Mouse (Mus musculus): ENCODE data around the gene AC161166.1. TPM values are rescaled to one million over a fixed set of nuclear protein-coding genes. Genes with fewer than 3 reads are reported as not detected.

AC161166.1 gene
- total and polyA plus RNA-seq, 3 experiments, result 0.13 TPM; not detected in 2

GRCm38 (mm10) chr7:24487403-24487802 lies 24.9 kb downstream of the AC161166.1 start:
- Histone ChIP-seq H3K79me2 (ENCODE audit: control insufficient read depth, insufficient read depth, low read length, poor library complexity) (no peaks in the 10 kb centered on the region), H3K27me3 (ENCODE audit: control insufficient read depth in 1 of 2, insufficient read depth in 2 of 2, low read length in 2 of 2) (peaks cover 2 to 7% of the 10 kb centered on the region in 2 experiments; a peak in 3 of 4 replicates), H3K27ac (ENCODE audit: control insufficient read depth, low read depth, low read length) (no peak overlapping the region), H3K9ac (ENCODE audit: control insufficient read depth, low read depth, low read length, poor library complexity, severe bottlenecking) (no peak overlapping the region), H3K36me3 (ENCODE audit: control insufficient read depth in 1 of 2, insufficient read depth in 2 of 2, low read length in 2 of 2) (no peaks in the 10 kb centered on the region), H3K4me1 (ENCODE audit: control insufficient read depth in 1 of 2, insufficient read depth in 2 of 2, low read length in 2 of 2) (no peaks in the 10 kb centered on the region), H3K4me3 (ENCODE audit: control insufficient read depth in 1 of 2, insufficient read depth in 1 of 2, low read depth in 2 of 2, low read length in 2 of 2) (no peak overlapping the region), H3K9me3 (replicated peaks; ENCODE audit: insufficient read depth, low read length) (no peaks in the 10 kb centered on the region)
- no peak for DNase-seq (ENCODE audit: low read depth, low spot score)
- no peak for TF ChIP-seq EP300 (IDR thresholded peaks at IDR 0.05; ENCODE audit: low read depth in 1 of 2, low read length in 2 of 2)
- TF ChIP-seq TAL1 (IDR thresholded peaks at IDR 0.05; ENCODE audit: low read length), result no peak
- TF ChIP-seq BHLHE40 (IDR thresholded peaks at IDR 0.05; ENCODE audit: borderline replicate concordance, low read depth, low read length), result no peak
- no peak for TF ChIP-seq MAX (IDR thresholded peaks at IDR 0.05; ENCODE audit: low read length)
- no peak for TF ChIP-seq NRF1 (IDR thresholded peaks at IDR 0.05; ENCODE audit: insufficient read depth, low read depth, low read length, poor library complexity, severe bottlenecking)
- no peak for TF ChIP-seq ELF1 (IDR thresholded peaks at IDR 0.05; ENCODE audit: low read depth, low read length)
- no peak for TF ChIP-seq E2F4 (IDR thresholded peaks at IDR 0.05; ENCODE audit: borderline replicate concordance, low read depth, low read length)
- TF ChIP-seq SMC3 (IDR thresholded peaks at IDR 0.05; ENCODE audit: low read depth, low read length), result no peak
- TF ChIP-seq MAZ (IDR thresholded peaks at IDR 0.05; ENCODE audit: low read depth, low read length), result no peak

- no peak overlapping the region for H3K27ac ChIP-seq (ENCODE audit: control insufficient read depth, low read depth, low read length)
- H3K4me3 ChIP-seq (ENCODE audit: control insufficient read depth in 1 of 2, insufficient read depth in 1 of 2, low read depth in 2 of 2, low read length in 2 of 2), result no peak overlapping the region
- TF ChIP-seq BHLHE40 (IDR thresholded peaks at IDR 0.05; ENCODE audit: borderline replicate concordance, low read depth, low read length) (no peak), E2F4 (IDR thresholded peaks at IDR 0.05; ENCODE audit: borderline replicate concordance, low read depth, low read length) (no peak), MEF2A (IDR thresholded peaks at IDR 0.05; ENCODE audit: extremely low read depth, insufficient replicate concordance, low read depth, low read length, poor library complexity, severe bottlenecking) (no peak), USF2 (IDR thresholded peaks at IDR 0.05; ENCODE audit: borderline replicate concordance in 1 of 2, insufficient read depth in 1 of 2, low read depth in 1 of 2, low read length in 2 of 2) (no peak)
- no peaks in the 10 kb centered on the region for H3K79me2 ChIP-seq (ENCODE audit: control insufficient read depth, insufficient read depth, low read length, poor library complexity)
- H3K4me1 ChIP-seq (ENCODE audit: control insufficient read depth in 1 of 2, insufficient read depth in 2 of 2, low read length in 2 of 2), result no peaks in the 10 kb centered on the region
- no peak for DNase-seq (ENCODE audit: low read depth, low spot score)
- no peaks in the 10 kb centered on the region for H3K36me3 ChIP-seq (ENCODE audit: control insufficient read depth in 1 of 2, insufficient read depth in 2 of 2, low read length in 2 of 2)
- no peaks in the 10 kb centered on the region for H3K9me3 ChIP-seq (replicated peaks; ENCODE audit: insufficient read depth, low read length)
- peaks cover 2 to 7% of the 10 kb centered on the region in 2 experiments; a peak in 3 of 4 replicates for H3K27me3 ChIP-seq (ENCODE audit: control insufficient read depth in 1 of 2, insufficient read depth in 2 of 2, low read length in 2 of 2)
- H3K9ac ChIP-seq (ENCODE audit: control insufficient read depth, low read depth, low read length, poor library complexity, severe bottlenecking), result no peak overlapping the region
Measured at GRCm38 (mm10) chr7:24486654-24487130, 25.6 kb downstream of the AC161166.1 start.

- no peaks in the 10 kb centered on the region for H3K36me3 ChIP-seq (ENCODE audit: control insufficient read depth in 1 of 2, insufficient read depth in 2 of 2, low read length in 2 of 2)
- H3K27ac ChIP-seq (ENCODE audit: control insufficient read depth, low read depth, low read length), result no peak overlapping the region
- H3K4me1 ChIP-seq (ENCODE audit: control insufficient read depth in 1 of 2, insufficient read depth in 2 of 2, low read length in 2 of 2), result no peaks in the 10 kb centered on the region; a peak in 2 of 4 replicates
- H3K9me3 ChIP-seq (replicated peaks; ENCODE audit: insufficient read depth, low read length), result no peaks in the 10 kb centered on the region
- no peaks in the 10 kb centered on the region for H3K79me2 ChIP-seq (ENCODE audit: control insufficient read depth, insufficient read depth, low read length, poor library complexity)
- H3K27me3 ChIP-seq (ENCODE audit: control insufficient read depth in 1 of 2, insufficient read depth in 2 of 2, low read length in 2 of 2), result peaks cover 2 to 6% of the 10 kb centered on the region in 2 experiments; a peak in 3 of 4 replicates
- no peak overlapping the region for H3K9ac ChIP-seq (ENCODE audit: control insufficient read depth, low read depth, low read length, poor library complexity, severe bottlenecking)
- no peak for DNase-seq (ENCODE audit: low read depth, low spot score)
- H3K4me3 ChIP-seq (ENCODE audit: control insufficient read depth in 1 of 2, insufficient read depth in 1 of 2, low read depth in 2 of 2, low read length in 2 of 2), result no peak overlapping the region
- TF ChIP-seq NELFE (IDR thresholded peaks at IDR 0.05; ENCODE audit: low read depth, low read length) (no peak), MYC (IDR thresholded peaks at IDR 0.05; ENCODE audit: low read depth, low read length) (no peak), SIN3A (IDR thresholded peaks at IDR 0.05; ENCODE audit: low read length) (no peak), RCOR1 (IDR thresholded peaks at IDR 0.05; ENCODE audit: low read depth, low read length) (no peak), USF2 (IDR thresholded peaks at IDR 0.05; ENCODE audit: borderline replicate concordance in 1 of 2, insufficient read depth in 1 of 2, low read depth in 1 of 2, low read length in 2 of 2) (no peak), HCFC1 (IDR thresholded peaks at IDR 0.05; ENCODE audit: low read depth, low read length) (no peak), MEF2A (IDR thresholded peaks at IDR 0.05; ENCODE audit: extremely low read depth, insufficient replicate concordance, low read depth, low read length, poor library complexity, severe bottlenecking) (no peak), ZNF384 (IDR thresholded peaks at IDR 0.05; ENCODE audit: low read depth, low read length) (no peak), ETS1 (IDR thresholded peaks at IDR 0.05; ENCODE audit: low read depth, low read length) (no peak), ZKSCAN1 (IDR thresholded peaks at IDR 0.05; ENCODE audit: low read depth, low read length) (no peak), TAL1 (IDR thresholded peaks at IDR 0.05; ENCODE audit: low read length) (no peak), CHD1 (IDR thresholded peaks at IDR 0.05; ENCODE audit: low read depth, low read length) (no peak), POLR2AphosphoS2 (IDR thresholded peaks at IDR 0.05; ENCODE audit: low read length) (no peak), POLR2AphosphoS5 (IDR thresholded peaks at IDR 0.05; ENCODE audit: borderline replicate concordance, low read depth, low read length) (no peak), MAFK (IDR thresholded peaks at IDR 0.05; ENCODE audit: borderline replicate concordance, low read depth, low read length) (no peak), E2F4 (IDR thresholded peaks at IDR 0.05; ENCODE audit: borderline replicate concordance, low read depth, low read length) (no peak), ELF1 (IDR thresholded peaks at IDR 0.05; ENCODE audit: low read depth, low read length) (no peak)
Measured at GRCm38 (mm10) chr7:24485481-24485880, 26.8 kb downstream of the AC161166.1 start.
